Mouse (Mus musculus): ENCODE measurements around the gene Olfr394.
"Not testable (repeated sequence)": the region's sequence is repeated elsewhere in the genome, so short reads cannot be mapped to it uniquely, and the experiment has no call there.

The Olfr394 gene

DNA sequence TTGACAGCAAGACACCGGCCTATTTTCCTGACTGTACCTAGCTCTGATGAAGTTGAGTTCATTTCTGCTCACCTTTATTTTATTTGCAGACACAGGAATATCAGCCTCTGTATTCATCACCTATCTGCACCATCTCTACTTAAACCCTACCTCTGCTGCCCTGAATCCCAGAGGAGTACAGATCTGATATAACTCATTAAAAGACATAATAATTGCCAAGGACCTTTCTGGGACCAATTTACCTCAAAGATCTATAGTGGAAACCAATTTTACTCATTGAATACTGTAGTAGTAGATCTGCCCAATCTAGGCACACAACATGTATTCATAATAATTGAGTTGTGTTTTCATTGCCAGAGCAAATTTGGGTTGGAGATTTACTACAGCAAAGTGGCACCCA, at the start of gene Olfr394:
Gene Olfr394, minus strand, starts transcription at position 101 of the 400 bp plus-strand sequence.
- DNase-seq: no peak

DNA sequence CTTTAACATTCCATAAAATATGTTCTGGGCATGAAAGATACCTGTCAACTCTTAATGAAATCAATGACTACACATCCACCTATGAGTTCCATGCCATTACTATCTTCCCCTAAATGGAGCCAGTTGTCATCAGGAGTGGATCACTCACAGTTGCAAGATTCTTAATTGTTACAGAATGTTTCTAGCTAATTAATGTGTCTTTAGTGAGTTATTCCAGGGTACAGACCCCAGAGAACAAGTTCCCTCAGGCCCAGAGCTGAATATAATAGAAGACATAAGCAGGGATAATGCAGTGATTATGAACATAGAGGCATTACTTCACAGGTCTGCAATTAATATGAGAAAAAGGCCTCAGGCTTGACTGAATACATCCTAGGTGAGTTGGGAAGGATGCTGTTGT, 45.8 kb upstream of the Olfr394 start, which contains the start of gene Olfr23:
Gene Olfr23, plus strand, starts transcription at position 301 of the 400 bp plus-strand sequence.
- DNase-seq: no peak

DNA sequence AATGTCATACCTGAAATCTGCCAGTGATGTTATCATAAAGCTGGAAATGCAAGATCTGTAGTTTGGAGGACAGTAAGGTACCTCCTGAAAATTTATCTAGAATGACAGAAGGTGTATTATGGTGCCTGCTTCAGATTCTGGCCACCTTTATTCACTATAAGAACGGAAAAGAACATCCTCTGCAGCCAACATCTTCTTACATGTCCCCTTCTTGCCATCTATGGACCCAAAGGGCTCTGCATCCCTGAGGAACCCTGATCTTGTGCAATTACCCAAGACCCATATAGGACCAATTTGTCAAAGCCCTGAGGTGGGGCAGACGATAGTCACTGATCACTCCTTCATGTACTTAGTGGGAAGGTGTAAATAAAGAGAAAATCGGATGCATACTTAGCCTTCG, 18.6 kb upstream of the Olfr394 start, which contains the start of gene Olfr395:
Gene Olfr395, minus strand, starts transcription at position 101 of the 400 bp plus-strand sequence.
- not testable (repeated sequence) for DNase-seq

DNA sequence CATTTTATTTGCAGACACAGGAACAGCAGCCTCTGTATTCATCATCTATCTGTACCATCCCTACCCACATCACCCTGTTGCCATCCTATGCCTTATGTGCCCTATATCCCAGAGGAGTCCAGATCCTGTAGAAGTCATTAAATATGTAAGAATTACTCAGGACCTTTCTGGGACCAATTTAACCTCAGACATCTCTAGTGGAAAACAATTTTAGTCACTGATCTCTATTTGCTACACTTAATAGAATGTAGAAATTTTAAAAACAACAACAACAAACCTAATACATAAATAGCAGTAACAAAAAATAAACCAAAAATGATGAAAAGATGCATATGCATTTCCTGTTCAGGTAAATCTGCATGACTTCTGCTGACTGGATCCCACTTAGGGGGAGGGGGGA, 39.2 kb downstream of the Olfr394 start, which contains the start of gene Olfr393:
Gene Olfr393, minus strand, starts transcription at position 101 of the 400 bp plus-strand sequence.
- DNase-seq: no peak
